Mouse (Mus musculus) lung, embryonic 16.5 days (tissue): Measurements from ENCODE around the gene Olfr432. TPM values are rescaled to one million over a fixed set of nuclear protein-coding genes. Genes with fewer than 3 reads are reported as not detected.
"Not testable (repeated sequence)": the region's sequence is repeated elsewhere in the genome, so short reads cannot be mapped to it uniquely, and the experiment has no call there.

Source experiments
- ATAC-seq: fragments of 200-750 bp; cut with Nextera tagmentation; 2 replicates; pipeline ENCODE4 v1.8.0; 2017; ENCODE audit warnings: low read depth, mild to moderate bottlenecking, moderate library complexity
- H3K27ac ChIP-seq: fragments of 300-500 bp; sonication (generic); 2 replicates; pipeline ENCODE4 v1.5.1; 2014; ENCODE audit warnings: mild to moderate bottlenecking, control low read depth, low read length
- H3K27me3 ChIP-seq: fragments of 300-500 bp; sonication (generic); 2 replicates; pipeline ENCODE4 v1.6.1; 2014; ENCODE audit warnings: low read depth, low read length, mixed read lengths; ENCODE audit not compliant: control insufficient read depth, insufficient read depth
- H3K36me3 ChIP-seq: fragments of 300-500 bp; sonication (generic); 2 replicates; pipeline ENCODE4 v1.6.1; 2014; ENCODE audit warnings: low read length; ENCODE audit not compliant: control insufficient read depth, insufficient read depth
- H3K4me1 ChIP-seq: fragments of 300-500 bp; sonication (generic); replicated peaks from 2 replicates; pipeline ENCODE4 v1.6.1; 2014; ENCODE audit warnings: low read length, mixed read lengths; ENCODE audit not compliant: control insufficient read depth, insufficient read depth
- H3K4me2 ChIP-seq: fragments of 300-500 bp; sonication (generic); 2 replicates; pipeline ENCODE4 v1.6.1; 2014; ENCODE audit warnings: low read depth, low read length, control low read depth
- H3K4me3 ChIP-seq: fragments of 300-500 bp; sonication (generic); 2 replicates; pipeline ENCODE4 v1.5.1; 2014; ENCODE audit warnings: mild to moderate bottlenecking, low read length, control low read depth
- H3K9ac ChIP-seq: fragments of 300-500 bp; sonication (generic); 2 replicates; pipeline ENCODE4 v1.6.1; 2014; ENCODE audit warnings: low read length, control low read depth
- H3K9me3 ChIP-seq: fragments of 300-500 bp; sonication (generic); 2 replicates; pipeline ENCODE4 v1.6.1; 2016; ENCODE audit warnings: low read length; ENCODE audit not compliant: control insufficient read depth
- WGBS: fragments of 180-500 bp; shearing (Covaris S2); extraction: QIAGEN DNeasy Blood & Tissue Kit; methylation state at CpG from one replicate; pipeline ENCODE4 v1.1.7; 2014; 5-methylcytosine and 5-hydroxymethylcytosine counted together
- polyA plus RNA-seq: library from polyadenylated mRNA; unstranded; fragments of >200 nt; fragmentation: Nextera tagmentation; extraction: Ambion mirVana; gene quantifications from 2 replicates; pipeline ENCODE4 v1.2.1, GENCODE M21; 2015

The Olfr432 gene
- polyA plus RNA-seq = not detected in 2 replicates

DNA sequence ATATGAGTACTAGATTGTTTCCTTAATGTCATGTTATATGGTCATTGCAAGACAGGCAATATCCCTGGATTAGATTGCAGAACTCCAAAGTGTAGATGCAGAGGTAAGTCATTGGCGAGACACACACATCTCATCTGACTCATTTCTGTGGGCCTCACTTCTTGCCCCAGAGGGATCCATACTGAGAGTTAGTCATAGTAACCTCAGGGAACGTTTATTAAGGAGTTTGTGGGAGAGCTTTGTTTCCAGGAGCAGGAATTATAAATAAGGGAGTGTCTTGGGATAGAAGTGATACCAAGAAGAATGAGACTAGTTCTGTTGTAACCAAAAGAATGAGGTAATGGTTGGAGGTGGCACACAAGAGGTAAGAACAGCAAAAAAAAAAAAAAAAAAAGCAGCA is at the start of gene Olfr432:
Gene Olfr432, plus strand, starts transcription at position 313 of the 400 bp plus-strand sequence.
- no peak for ATAC-seq
- Histone ChIP-seq H3K4me3 (no peak within 1 kb of the TSS), H3K36me3 (no peaks in the 10 kb centered on the region), H3K9ac (no peak within 1 kb of the TSS), H3K27ac (no peak within 1 kb of the TSS), H3K4me1 (no peaks in the 10 kb centered on the region), H3K27me3 (no peaks in the 10 kb centered on the region), H3K9me3 (no peaks in the 10 kb centered on the region), H3K4me2 (no peak within 1 kb of the TSS)
- WGBS = 60% methylated on average over 2 of the region's 2 CpGs

DNA sequence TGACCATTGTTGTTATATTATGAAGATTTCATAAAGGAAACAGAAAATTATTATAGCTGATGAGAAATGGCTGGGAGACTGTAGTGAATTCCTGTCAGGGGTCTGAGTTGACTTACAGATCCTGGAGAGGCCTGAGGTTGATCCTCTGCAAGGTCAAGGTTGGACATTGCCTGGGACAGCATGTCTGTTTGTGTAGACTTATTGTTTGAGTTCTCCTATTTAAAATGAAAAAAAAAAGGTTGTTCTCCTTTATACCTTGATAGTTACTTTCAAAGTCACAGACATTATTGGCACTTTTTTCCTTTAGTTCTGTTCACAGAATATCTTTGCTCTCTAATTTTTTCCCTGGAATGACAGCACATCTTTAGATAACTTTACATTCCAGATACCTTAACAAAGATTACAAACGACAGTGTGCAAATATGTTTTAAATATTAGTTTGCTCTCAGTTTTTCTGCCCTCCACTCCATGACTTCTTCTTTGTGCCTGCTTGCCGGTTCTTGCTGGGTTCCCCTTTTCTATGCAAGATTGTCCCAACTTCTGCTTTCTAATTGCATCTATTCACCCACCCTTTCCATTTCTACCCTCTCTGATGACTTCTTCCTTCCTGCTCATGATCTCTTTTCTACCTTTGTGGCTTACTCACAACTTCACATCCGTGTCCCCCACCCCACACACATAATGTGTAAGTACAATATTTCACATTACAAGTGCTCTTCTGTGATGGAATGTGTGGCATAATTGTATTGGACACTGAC is 44.5 kb upstream of the Olfr432 start:
- H3K27ac ChIP-seq, H3K36me3 ChIP-seq, H3K4me1 ChIP-seq, H3K9me3 ChIP-seq, ATAC-seq, H3K4me3 ChIP-seq, H3K27me3 ChIP-seq, H3K4me2 ChIP-seq, H3K9ac ChIP-seq: not testable (repeated sequence)
- 57% methylated on average over 2 of the region's 3 CpGs for WGBS

DNA sequence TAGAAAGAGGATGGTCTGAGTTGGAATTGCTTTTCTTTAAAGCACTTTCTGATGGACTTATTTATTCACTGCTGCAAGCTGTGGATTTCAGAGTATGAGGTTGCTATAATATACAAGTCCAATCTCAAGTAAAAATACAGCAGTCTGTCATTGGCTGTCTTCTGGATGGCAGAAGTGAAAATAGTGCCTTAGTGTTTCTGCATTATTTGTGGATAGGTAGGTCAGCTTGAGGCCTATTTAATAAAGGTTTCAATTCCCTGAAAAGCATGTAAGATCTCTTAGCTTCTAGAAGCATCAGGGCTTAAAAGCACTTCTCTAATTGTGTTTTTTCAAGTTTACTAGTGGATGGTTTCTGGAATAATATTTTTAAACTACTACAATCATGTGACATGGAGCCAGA is 42.0 kb upstream of the Olfr432 start:
- H3K9me3 ChIP-seq, H3K9ac ChIP-seq, H3K4me3 ChIP-seq, H3K27ac ChIP-seq, H3K36me3 ChIP-seq, H3K4me1 ChIP-seq, H3K4me2 ChIP-seq, H3K27me3 ChIP-seq, ATAC-seq: not testable (repeated sequence)

DNA sequence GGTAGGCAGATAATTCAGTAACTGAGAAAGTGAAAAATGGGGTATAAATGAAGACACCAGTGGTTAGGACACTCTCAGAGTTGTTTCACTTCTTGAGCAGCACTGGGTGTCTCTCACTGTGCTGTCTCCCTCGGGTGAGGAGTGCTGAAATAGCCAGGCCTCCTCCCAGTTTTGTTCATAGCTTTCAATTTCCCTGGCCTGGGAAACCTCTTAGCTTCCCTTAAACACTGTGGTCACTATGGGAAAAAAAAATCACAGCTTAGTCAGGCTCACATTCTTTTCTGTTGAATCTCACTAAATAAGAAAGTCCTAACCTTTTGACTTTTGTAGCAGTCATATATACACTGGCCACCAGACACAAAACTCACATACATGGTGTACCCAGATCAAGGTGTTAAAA is 17.3 kb upstream of the Olfr432 start, which contains the start of gene Ifi205:
Gene Ifi205, minus strand, starts transcription at position 113 of the 400 bp plus-strand sequence.
- no peaks in the 10 kb centered on the region for H3K9me3 ChIP-seq
- no peak within 1 kb of the TSS for H3K4me2 ChIP-seq
- no peak within 1 kb of the TSS for H3K27ac ChIP-seq
- 28% methylated on average over 1 of the region's 1 CpGs for WGBS
- H3K36me3 ChIP-seq = no peaks in the 10 kb centered on the region
- H3K27me3 ChIP-seq = no peaks in the 10 kb centered on the region
- H3K4me1 ChIP-seq = no peaks in the 10 kb centered on the region
- H3K4me3 ChIP-seq = no peak within 1 kb of the TSS
- H3K9ac ChIP-seq = no peak within 1 kb of the TSS
- no peak for ATAC-seq

DNA sequence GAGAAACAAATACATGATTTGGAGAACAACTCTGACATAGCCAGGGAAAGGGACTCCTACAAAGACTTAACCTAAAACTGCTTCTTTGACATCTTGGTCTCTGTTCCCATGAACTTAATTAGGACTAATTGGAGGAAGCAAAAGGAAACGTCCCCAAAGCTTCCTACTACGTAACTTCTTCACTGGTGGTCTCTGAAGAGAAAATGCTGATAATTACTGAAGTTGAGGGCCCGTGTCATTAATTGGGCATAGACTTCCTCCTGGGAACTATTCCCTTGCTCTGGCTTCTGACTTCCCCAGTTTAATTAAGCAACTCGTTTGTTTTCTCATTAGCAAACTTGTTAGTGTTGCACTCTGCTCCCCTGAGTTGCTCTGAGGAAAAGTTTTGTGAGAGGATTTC is 13.2 kb upstream of the Olfr432 start:
- Histone ChIP-seq H3K27me3 (no peaks in the 10 kb centered on the region), H3K4me2 (no peak overlapping the region), H3K36me3 (no peaks in the 10 kb centered on the region), H3K4me1 (no peaks in the 10 kb centered on the region), H3K9me3 (no peaks in the 10 kb centered on the region), H3K27ac (no peak overlapping the region), H3K4me3 (no peak overlapping the region), H3K9ac (no peak overlapping the region)
- ATAC-seq = no peak
- WGBS = 57% methylated on average over 4 of the region's 4 CpGs

DNA sequence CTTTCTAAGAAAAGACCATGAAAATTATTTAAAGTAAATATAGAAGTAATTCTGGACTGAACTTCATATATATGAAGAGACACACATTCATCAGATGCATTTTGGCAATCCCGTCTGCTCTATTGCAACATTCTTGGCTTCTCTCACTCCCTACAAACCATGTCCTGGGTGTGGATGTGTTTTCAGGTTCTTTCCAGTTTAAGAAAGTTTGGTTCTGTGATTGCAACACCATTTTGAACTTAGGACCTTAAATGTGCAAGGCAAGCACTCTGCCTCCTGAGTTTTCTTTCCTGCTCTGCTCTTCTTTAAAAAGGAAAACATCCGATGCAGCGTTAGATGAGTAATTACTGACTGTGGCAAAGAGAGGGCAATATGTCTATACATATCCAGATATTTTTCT is 10.5 kb upstream of the Olfr432 start:
- H3K4me3 ChIP-seq = no peak overlapping the region
- peak; percentile 56; the same call in 1 of the 2 replicates for ATAC-seq
- whole genome bisulfite sequencing = 60% methylated on average over 3 of the region's 3 CpGs

DNA sequence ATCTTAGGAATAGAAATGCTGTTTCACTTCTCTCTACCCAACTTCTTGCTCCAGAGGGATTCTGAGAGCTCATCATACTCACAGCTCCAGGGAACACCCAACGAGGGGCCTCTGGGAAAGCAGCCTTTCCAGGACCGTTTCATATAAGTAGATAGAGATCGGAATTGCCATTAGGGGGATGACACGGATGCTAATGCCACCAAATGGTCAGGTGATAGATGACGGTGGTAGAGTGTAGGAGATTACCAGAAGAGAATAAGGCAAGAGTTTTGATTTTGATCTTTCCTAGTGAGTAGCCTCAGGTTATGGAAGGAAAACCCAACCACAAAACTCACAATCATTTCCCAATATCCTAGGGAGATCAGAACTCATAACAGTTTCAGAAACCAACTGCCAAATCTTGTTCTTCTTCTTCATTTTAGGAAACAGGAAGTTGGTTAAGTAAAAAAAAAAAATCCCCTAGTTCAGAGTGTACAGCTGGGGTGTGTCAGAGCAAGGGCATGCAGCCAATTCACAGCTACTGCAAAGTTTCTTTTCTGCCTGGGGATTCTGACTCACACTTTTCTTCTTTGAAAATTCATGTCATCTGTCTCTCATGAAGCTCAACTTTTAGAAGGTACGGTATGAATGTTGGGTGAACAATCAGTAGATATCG is 8.4 kb upstream of the Olfr432 start, which contains the start of gene Olfr433:
Gene Olfr433, plus strand, starts transcription at position 183 of the 655 bp plus-strand sequence.
- Histone ChIP-seq H3K36me3 (no peaks in the 10 kb centered on the region), H3K4me1 (no peaks in the 10 kb centered on the region), H3K9ac (no peak within 1 kb of the TSS), H3K27ac (peak within 1 kb of the TSS; percentile 59; the same call in 1 of the 2 replicates), H3K4me3 (no peak within 1 kb of the TSS), H3K9me3 (no peaks in the 10 kb centered on the region), H3K4me2 (no peak within 1 kb of the TSS), H3K27me3 (no peaks in the 10 kb centered on the region)
- ATAC-seq = peak; percentile 63
- 59% methylated on average over 7 of the region's 7 CpGs for WGBS

More for the DNA sequence above, 10.5 kb upstream of the Olfr432 start:
- Histone ChIP-seq H3K27me3 (no peaks in the 10 kb centered on the region), H3K4me1 (no peaks in the 10 kb centered on the region), H3K4me2 (no peak overlapping the region), H3K9me3 (no peaks in the 10 kb centered on the region), H3K36me3 (no peaks in the 10 kb centered on the region), H3K9ac (no peak overlapping the region), H3K27ac (no peak overlapping the region)

DNA sequence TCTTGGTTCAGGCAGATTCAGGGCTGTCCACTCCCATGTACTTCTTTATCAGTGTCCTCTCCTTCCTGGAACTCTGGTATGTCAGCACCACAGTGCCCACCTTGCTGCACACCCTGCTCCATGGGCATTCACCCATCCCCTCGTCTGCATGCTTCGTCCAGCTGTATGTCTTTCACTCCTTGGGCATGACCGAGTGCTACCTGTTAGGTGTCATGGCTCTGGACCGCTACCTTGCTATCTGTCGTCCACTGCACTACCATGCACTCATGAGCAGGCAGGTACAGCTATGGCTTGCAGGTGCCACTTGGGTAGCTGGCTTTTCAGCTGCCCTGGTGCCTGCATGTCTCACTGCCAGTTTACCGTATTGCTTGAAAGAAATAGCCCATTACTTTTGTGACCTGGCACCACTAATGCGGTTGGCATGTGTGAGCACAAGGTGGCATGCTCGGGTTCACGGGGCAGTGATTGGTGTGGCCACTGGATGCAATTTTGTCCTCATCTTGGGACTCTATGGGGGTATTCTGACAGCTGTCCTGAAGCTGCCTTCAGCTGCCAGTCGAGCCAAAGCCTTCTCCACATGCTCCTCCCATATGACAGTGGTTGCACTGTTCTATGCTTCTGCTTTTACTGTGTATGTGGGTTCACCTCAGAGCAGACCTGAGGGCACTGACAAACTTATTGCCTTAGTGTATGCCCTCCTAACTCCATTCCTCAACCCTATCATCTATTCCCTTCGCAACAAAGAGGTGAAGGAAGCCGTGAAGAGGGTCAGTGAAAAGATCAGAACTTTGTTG is 6.7 kb upstream of the Olfr432 start:
- not testable (repeated sequence) for ATAC-seq, H3K27ac ChIP-seq, H3K4me1 ChIP-seq, H3K36me3 ChIP-seq, H3K9me3 ChIP-seq, H3K27me3 ChIP-seq, H3K4me2 ChIP-seq, H3K4me3 ChIP-seq, H3K9ac ChIP-seq
- WGBS = 80% methylated on average over 12 of the region's 12 CpGs

DNA sequence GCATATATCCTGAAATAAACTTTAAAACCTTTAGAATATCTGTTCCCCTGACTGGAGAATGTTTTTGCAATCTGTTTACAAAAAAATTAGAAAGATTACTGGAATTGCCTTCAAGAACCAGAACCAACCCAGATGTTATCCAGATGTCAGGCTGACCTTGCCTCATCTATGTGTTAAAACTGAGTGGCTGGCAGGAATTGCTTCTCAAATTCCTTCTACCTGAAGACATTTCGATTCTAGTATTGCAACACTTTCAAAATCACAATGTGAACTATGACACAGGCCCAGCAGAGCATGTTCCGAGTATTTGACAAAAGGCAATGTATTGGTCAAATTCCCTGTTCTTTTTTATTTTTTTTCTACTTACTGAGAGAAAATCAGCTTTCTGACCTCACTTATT is 4.6 kb upstream of the Olfr432 start:
- no peak for ATAC-seq
- Histone ChIP-seq H3K4me2 (no peak overlapping the region), H3K9me3 (no peaks in the 10 kb centered on the region), H3K36me3 (no peaks in the 10 kb centered on the region), H3K4me3 (no peak overlapping the region), H3K27me3 (no peaks in the 10 kb centered on the region), H3K9ac (no peak overlapping the region), H3K4me1 (no peaks in the 10 kb centered on the region), H3K27ac (no peak overlapping the region)
- 47% methylated on average over 2 of the region's 2 CpGs for WGBS
